Mouse (Mus musculus): ENCODE data around the gene Med16.

DNA sequence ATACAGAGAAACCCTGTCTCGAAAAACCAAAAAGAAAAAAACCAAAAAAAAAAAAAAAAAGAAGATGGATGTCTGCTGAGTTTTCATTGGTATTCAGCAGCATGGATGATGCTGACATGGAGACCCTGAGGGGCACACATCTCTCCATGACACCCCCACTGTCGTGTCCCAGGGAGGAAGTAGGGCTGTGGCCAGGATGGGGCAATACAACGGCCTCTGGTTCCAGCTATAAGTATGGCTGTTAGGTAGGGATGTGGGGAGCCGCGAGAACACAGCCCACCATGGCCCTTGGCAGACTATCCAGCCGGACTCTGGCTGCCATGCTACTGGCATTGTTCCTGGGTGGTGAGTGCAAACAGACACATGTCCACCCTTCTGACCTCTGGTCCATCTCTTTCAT, 22.7 kb downstream of the Med16 start, which contains the start of gene Elane:
- no peak for TF ChIP-seq GATA1 (IDR thresholded peaks at IDR 0.05; ENCODE audit: low read length)
- no peak for TF ChIP-seq TAL1 (IDR thresholded peaks at IDR 0.05; ENCODE audit: low read length)
